Mouse (Mus musculus): Measurements from ENCODE around the gene Pim1.

DNA sequence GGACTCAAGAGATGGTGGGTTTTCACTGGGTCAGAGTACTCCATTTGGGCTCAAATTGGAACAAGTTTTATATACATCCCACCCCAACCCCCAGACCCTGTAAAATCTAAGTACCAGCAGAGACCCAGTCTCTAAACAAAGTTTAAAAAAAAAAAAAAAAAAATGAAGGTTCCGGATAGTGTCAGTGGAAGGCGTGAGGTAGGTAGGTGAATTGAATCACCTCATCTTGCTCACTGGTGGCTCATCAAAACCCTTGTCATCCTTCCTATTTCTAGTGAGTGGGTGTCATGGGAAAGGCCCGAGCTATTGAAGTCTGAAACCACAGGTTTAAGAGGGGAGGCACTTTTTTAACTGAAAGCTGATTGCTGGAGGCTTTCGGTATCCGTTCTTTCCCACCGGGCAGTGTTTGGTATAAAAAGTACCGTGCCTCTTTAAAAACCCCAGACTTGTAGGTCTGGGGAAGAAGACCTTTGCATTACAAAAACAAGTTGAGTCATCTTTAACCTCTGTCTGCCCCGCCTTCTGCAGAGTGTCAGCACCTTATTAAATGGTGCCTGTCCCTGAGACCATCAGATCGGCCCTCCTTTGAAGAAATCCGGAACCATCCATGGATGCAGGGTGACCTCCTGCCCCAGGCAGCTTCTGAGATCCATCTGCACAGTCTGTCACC is 3.6 kb downstream of the Pim1 start:
- TF ChIP-seq HCFC1 (IDR thresholded peaks at IDR 0.05; ENCODE audit: borderline replicate concordance, insufficient read depth, low read length), result no peak
- TF ChIP-seq CHD2 (IDR thresholded peaks at IDR 0.05; ENCODE audit: low read depth, low read length), result no peak

Measured in ES-E14 (cell line).